Mouse (Mus musculus) CH12.LX (cell line): ENCODE results near the gene Slc11a1. TPM values are rescaled to one million over a fixed set of nuclear protein-coding genes. Genes with fewer than 3 reads are reported as not detected.
A peak's percentile ranks its signal among the peaks of the same experiment; 100 is the strongest.

Source experiments
- DNase-seq: peaks from one replicate; pipeline ENCODE4 v3.0.0-alpha.2; 2013; ENCODE audit errors: extremely low read depth
- H3K27ac ChIP-seq: 2 replicates; pipeline ENCODE4 v1.5.1; 2012; ENCODE audit warnings: low read depth, mild to moderate bottlenecking, control low read depth, moderate library complexity; ENCODE audit not compliant: insufficient read depth
- H3K27me3 ChIP-seq: replicated peaks from 2 replicates; pipeline ENCODE3; 2012; ENCODE audit warnings: inconsistent platforms
- H3K36me3 ChIP-seq, 2 experiments: replicated peaks in 1 of 2; 2 replicates each; pipeline versions ENCODE3 to v1.6.1; 2012; ENCODE audit warnings: inconsistent platforms in 1 of 2, low read length in 1 of 2, mild to moderate bottlenecking in 1 of 2, mixed read lengths in 1 of 2, moderate library complexity in 1 of 2; ENCODE audit not compliant: control insufficient read depth in 1 of 2, insufficient read depth in 1 of 2
- H3K4me1 ChIP-seq, 2 experiments: 2 replicates each; pipeline ENCODE4 v1.6.1; 2012; ENCODE audit warnings: inconsistent platforms in 1 of 2, moderate library complexity in 1 of 2; ENCODE audit not compliant: insufficient read depth in 2 of 2, control insufficient read depth in 1 of 2
- H3K4me2 ChIP-seq: 2 replicates; pipeline ENCODE4 v1.6.1; 2012; ENCODE audit warnings: low read depth, mild to moderate bottlenecking, control low read depth; ENCODE audit not compliant: poor library complexity, insufficient read depth, severe bottlenecking
- H3K4me3 ChIP-seq, 3 experiments: fragments of 150-350 bp in 1 of 3; sonication (generic) in 1 of 3; replicated peaks in 1 of 3; 2 replicates each; pipeline versions ENCODE3 to v1.5.1; 2011 to 2012; ENCODE audit warnings: low read depth in 2 of 3, low read length in 2 of 3, mild to moderate bottlenecking in 2 of 3, moderate library complexity in 2 of 3, control low read depth in 1 of 3, improper control_type of control experiment in 1 of 3, inconsistent platforms in 1 of 3, mixed read lengths in 1 of 3; ENCODE audit not compliant: poor library complexity in 1 of 3
- H3K79me2 ChIP-seq: replicated peaks from 2 replicates; pipeline ENCODE4 v1.6.1; 2012; ENCODE audit warnings: mild to moderate bottlenecking, moderate library complexity; ENCODE audit not compliant: control insufficient read depth, poor library complexity, insufficient read depth, severe bottlenecking; ENCODE audit errors: extremely low read depth
- H3K9ac ChIP-seq: 2 replicates; pipeline ENCODE4 v1.6.1; 2012; ENCODE audit warnings: low read depth, mild to moderate bottlenecking, control low read depth, moderate library complexity; ENCODE audit not compliant: insufficient read depth
- H3K9me3 ChIP-seq: replicated peaks from 2 replicates; pipeline ENCODE3; 2012; ENCODE audit warnings: low read length, inconsistent platforms, mixed read lengths
- CHD1 ChIP-seq: IDR thresholded peaks from 2 replicates; pipeline ENCODE4 v1.6.1; 2012; ENCODE audit warnings: low read depth, low read length, improper control_type of control experiment, inconsistent platforms
- CHD2 ChIP-seq: IDR thresholded peaks from 2 replicates; pipeline ENCODE4 v1.6.1; 2011; ENCODE audit warnings: low read length, improper control_type of control experiment
- CTCF ChIP-seq, 2 experiments: IDR thresholded peaks in 1 of 2; conservative IDR thresholded peaks in 1 of 2; 2 replicates each; pipeline ENCODE4 v1.5.1; 2011 to 2012; ENCODE audit warnings: low read depth in 2 of 2, low read length in 2 of 2, improper control_type of control experiment in 1 of 2, inconsistent platforms in 1 of 2, mild to moderate bottlenecking in 1 of 2, moderate library complexity in 1 of 2
- ELF1 ChIP-seq: IDR thresholded peaks from 2 replicates; pipeline ENCODE4 v1.6.1; 2014; ENCODE audit warnings: low read depth, mild to moderate bottlenecking, inconsistent platforms, low read length, improper control_type of control experiment
- EP300 ChIP-seq: IDR thresholded peaks from 2 replicates; pipeline ENCODE4 v1.6.1; 2011; ENCODE audit warnings: low read length, improper control_type of control experiment
- ETS1 ChIP-seq: conservative IDR thresholded peaks from 2 replicates; pipeline ENCODE4 v1.6.1; 2012; ENCODE audit warnings: low read depth, mild to moderate bottlenecking, inconsistent platforms, low read length, improper control_type of control experiment, moderate library complexity
- HCFC1 ChIP-seq: IDR thresholded peaks from 2 replicates; pipeline ENCODE4 v1.6.1; 2012; ENCODE audit warnings: low read depth, mild to moderate bottlenecking, inconsistent platforms, low read length, improper control_type of control experiment
- IRF4 ChIP-seq: IDR thresholded peaks from 2 replicates; pipeline ENCODE4 v1.6.1; 2014; ENCODE audit warnings: low read depth, mild to moderate bottlenecking, inconsistent platforms, low read length, improper control_type of control experiment
- JUND ChIP-seq: conservative IDR thresholded peaks from 2 replicates; pipeline ENCODE4 v1.6.1; 2011; ENCODE audit warnings: low read depth, low read length, improper control_type of control experiment
- KAT2A ChIP-seq: IDR thresholded peaks from 2 replicates; pipeline ENCODE4 v1.6.1; 2012; ENCODE audit warnings: low read length, improper control_type of control experiment, inconsistent platforms; ENCODE audit not compliant: insufficient replicate concordance
- MAFK ChIP-seq: IDR thresholded peaks from 2 replicates; pipeline ENCODE4 v1.6.1; 2011; ENCODE audit warnings: low read length, improper control_type of control experiment; ENCODE audit not compliant: insufficient replicate concordance
- MAX ChIP-seq: IDR thresholded peaks from 2 replicates; pipeline ENCODE4 v1.6.1; 2011; ENCODE audit warnings: low read length, improper control_type of control experiment
- MAZ ChIP-seq: IDR thresholded peaks from 2 replicates; pipeline ENCODE4 v1.6.1; 2012; ENCODE audit warnings: low read depth, mild to moderate bottlenecking, inconsistent platforms, low read length, improper control_type of control experiment, moderate library complexity
- MXI1 ChIP-seq: IDR thresholded peaks from 2 replicates; pipeline ENCODE4 v1.6.1; 2011; ENCODE audit warnings: mild to moderate bottlenecking, low read depth, low read length, improper control_type of control experiment
- MYC ChIP-seq: IDR thresholded peaks from 2 replicates; pipeline ENCODE4 v1.6.1; 2011; ENCODE audit warnings: low read depth, mild to moderate bottlenecking, improper control_type of control experiment, low read length
- NRF1 ChIP-seq: IDR thresholded peaks from 2 replicates; pipeline ENCODE4 v1.6.1; 2014; ENCODE audit warnings: low read depth, mild to moderate bottlenecking, inconsistent platforms, low read length, improper control_type of control experiment, moderate library complexity
- PAX5 ChIP-seq: IDR thresholded peaks from 2 replicates; pipeline ENCODE4 v1.6.1; 2012; ENCODE audit warnings: low read length, inconsistent platforms, mixed read lengths
- POLR2A ChIP-seq: IDR thresholded peaks from 2 replicates; pipeline ENCODE4 v1.6.1; 2011; ENCODE audit warnings: low read depth, mild to moderate bottlenecking, improper control_type of control experiment, low read length
- RAD21 ChIP-seq: IDR thresholded peaks from 2 replicates; pipeline ENCODE4 v1.6.1; 2011; ENCODE audit warnings: low read depth, mild to moderate bottlenecking, low read length, improper control_type of control experiment, moderate library complexity
- RCOR1 ChIP-seq: conservative IDR thresholded peaks from 2 replicates; pipeline ENCODE4 v1.6.1; 2012; ENCODE audit warnings: low read depth, mild to moderate bottlenecking, inconsistent platforms, low read length, improper control_type of control experiment
- SIN3A ChIP-seq: IDR thresholded peaks from 2 replicates; pipeline ENCODE4 v1.6.1; 2012; ENCODE audit warnings: low read length, improper control_type of control experiment, inconsistent platforms
- SMC3 ChIP-seq: IDR thresholded peaks from 2 replicates; pipeline ENCODE4 v1.6.1; 2011; ENCODE audit warnings: low read depth, low read length, improper control_type of control experiment
- TCF12 ChIP-seq: IDR thresholded peaks from 2 replicates; pipeline ENCODE4 v1.6.1; 2014; ENCODE audit warnings: low read depth, mild to moderate bottlenecking, inconsistent platforms, low read length, improper control_type of control experiment
- UBTF ChIP-seq: IDR thresholded peaks from 2 replicates; pipeline ENCODE4 v1.6.1; 2012; ENCODE audit warnings: low read depth, mild to moderate bottlenecking, inconsistent platforms, low read length, improper control_type of control experiment, moderate library complexity
- USF2 ChIP-seq: conservative IDR thresholded peaks from 2 replicates; pipeline ENCODE4 v1.6.1; 2011; ENCODE audit warnings: low read depth, low read length, improper control_type of control experiment
- ZC3H11A ChIP-seq: IDR thresholded peaks from 2 replicates; pipeline ENCODE4 v1.6.1; 2012; ENCODE audit warnings: low read depth, mild to moderate bottlenecking, inconsistent platforms, low read length, improper control_type of control experiment
- ZMIZ1 ChIP-seq: IDR thresholded peaks from 2 replicates; pipeline ENCODE4 v1.6.1; 2012; ENCODE audit warnings: low read depth, mild to moderate bottlenecking, inconsistent platforms, low read length, improper control_type of control experiment
- ZNF384 ChIP-seq: IDR thresholded peaks from 2 replicates; pipeline ENCODE4 v1.6.1; 2012; ENCODE audit warnings: low read depth, low read length, improper control_type of control experiment, inconsistent platforms
- dilution Hi-C: fragments of 300-500 bp; cut with MboI; formaldehyde crosslinking; loops from 2 replicates; pipeline ENCODE4 v1.14.3; 2020; ENCODE audit warnings: low sequenced_read_pairs; ENCODE audit not compliant: extremely low pct_unique_long_range_greater_than_20kb, extremely low pct_ligation_motif_present
- in situ Hi-C: fragments of 300-500 bp; cut with MboI; formaldehyde crosslinking; loops from 3 replicates; pipeline ENCODE4 v1.14.3; 2019; ENCODE audit warnings: low sequenced_read_pairs, low pct_ligation_motif_present, low pct_unique_long_range_greater_than_20kb, mixed read lengths
- polyA plus RNA-seq: library from polyadenylated mRNA; unstranded; fragments of >175 nt; gene quantifications from 2 replicates; pipeline ENCODE4 v1.2.1, GENCODE M21; 2012; ENCODE audit warnings: low read depth; ENCODE audit not compliant: insufficient read length
- total RNA-seq, 2 experiments: library from RNA; depleted of rRNA; stranded (reverse); fragments of 300-350 nt in 1 of 2; fragments of >200 nt in 1 of 2; gene quantifications; 2 replicates each; pipeline ENCODE4 v1.2.3; 2012 to 2014

The Slc11a1 gene
- total and polyA plus RNA-seq, 3 experiments, result 17.0 to 96.4 (median 35.7) TPM

GRCm38 (mm10) chr1:74390924-74391748 is 16.1 kb downstream of the Slc11a1 start, which contains the start of gene Ctdsp1:
Ctdsp1 (plus strand) TSS chr1:74391509.
- Histone ChIP-seq H3K4me1 (peaks cover 8 to 65% of the 10 kb centered on the region in 2 experiments; a peak in 3 of 4 replicates), H3K27me3 (no peaks in the 10 kb centered on the region), H3K27ac (peak within 1 kb of the TSS; percentile 91), H3K36me3 (peaks cover 19 to 22% of the 10 kb centered on the region in 2 experiments), H3K79me2 (peaks cover 21% of the 10 kb centered on the region), H3K9me3 (no peaks in the 10 kb centered on the region), H3K4me2 (peak within 1 kb of the TSS; percentile 55), H3K4me3 (peak within 1 kb of the TSS; percentile 65 to 86 (median 73)), H3K9ac (peak within 1 kb of the TSS; percentile 98)
- in situ Hi-C loops (loop anchor here (5.0 to 10.0 kb wide), 2 partner anchors 54 to 79 kb away; no protein-coding TSS in a partner anchor), dilution Hi-C loops (no loop called here)
- TF ChIP-seq MAFK (no peak), PAX5 (no peak), RCOR1 (peak; percentile 42; the same call in 1 of the 2 replicates), MAX (peak; percentile 44), ELF1 (peak; percentile 3; the same call in 1 of the 2 replicates), MYC (peak; percentile 79), CHD2 (no peak), ZC3H11A (no peak; the same call in 1 of the 2 replicates), EP300 (no peak), MXI1 (peak; percentile 63; the same call in 1 of the 2 replicates), CTCF (conservative IDR thresholded peaks at IDR 0.05 in 1 of 2, IDR thresholded peaks at IDR 0.05 in 1 of 2; ENCODE audit: low read depth in 2 of 2, low read length in 2 of 2) (peak; percentile 5 to 60; a peak in 3 of 4 replicates), ZNF384 (no peak), SIN3A (peak; percentile 95), SMC3 (peak; percentile 20), POLR2A (peak; percentile 36), CHD1 (peak; percentile 85; the same call in 1 of the 2 replicates), ETS1 (0 out of 2 replicates have a peak, but pooled peaks have one; percentile 22), HCFC1 (peak; percentile 67), MAZ (peak; percentile 77), TCF12 (peak; percentile 55; the same call in 1 of the 2 replicates), NRF1 (peak; percentile 85), USF2 (no peak), UBTF (peak; percentile 78), JUND (no peak), KAT2A (no peak), RAD21 (peak; percentile 39), IRF4 (peak; percentile 74), ZMIZ1 (no peak)
- peak; percentile 91 for DNase-seq
